Mouse (Mus musculus) kidney, adult 2 months (tissue): ENCODE results near the gene Gatd1.

Experiments
- CTCF ChIP-seq: fragments of 200-500 bp; conservative IDR thresholded peaks from 2 replicates; pipeline ENCODE4 v1.5.1; 2011; ENCODE audit warnings: low read depth, mild to moderate bottlenecking, control low read depth, low read length, moderate library complexity, mixed read lengths; ENCODE audit not compliant: insufficient read depth, insufficient read length
- POLR2A ChIP-seq: fragments of 200-500 bp; IDR thresholded peaks from one replicate; pipeline ENCODE4 v1.6.1; 2011; ENCODE audit warnings: low read depth, low read length, control low read depth

GRCm38 (mm10) chr7:141457236-141457635 is 43.3 kb upstream of the Gatd1 start:
- TF ChIP-seq POLR2A, result no peak
- TF ChIP-seq CTCF, result no peak
